Mouse (Mus musculus) liver, embryonic 12.5 days (tissue): ENCODE measurements at regions not wholly inside any gene's neighbourhood (a gene's known extent, or its start where the extent isn't known, plus 50 kb on each side); places are given as distances from the start of the nearest gene placed in this dataset.

Source experiments
- ATAC-seq: fragments of 200-750 bp; cut with Nextera tagmentation; 2 replicates; pipeline ENCODE4 v1.8.0; 2017; ENCODE audit warnings: moderate number of reproducible peaks, mild to moderate bottlenecking, moderate library complexity
- H3K27ac ChIP-seq: fragments of 300-500 bp; sonication (generic); 2 replicates; pipeline ENCODE4 v1.5.1; 2016; ENCODE audit warnings: mild to moderate bottlenecking
- H3K27me3 ChIP-seq: fragments of 300-500 bp; sonication (generic); replicated peaks from 2 replicates; pipeline ENCODE4 v1.6.1; 2016; ENCODE audit warnings: mild to moderate bottlenecking, moderate library complexity
- H3K36me3 ChIP-seq: fragments of 300-500 bp; sonication (generic); 2 replicates; pipeline ENCODE4 v1.6.1; 2016; ENCODE audit warnings: mild to moderate bottlenecking, moderate library complexity
- H3K4me1 ChIP-seq: fragments of 300-500 bp; sonication (generic); 2 replicates; pipeline ENCODE4 v1.6.1; 2016
- H3K4me2 ChIP-seq: fragments of 300-500 bp; sonication (generic); 2 replicates; pipeline ENCODE4 v1.6.1; 2016; ENCODE audit warnings: mild to moderate bottlenecking, moderate library complexity
- H3K4me3 ChIP-seq: fragments of 300-500 bp; sonication (generic); 2 replicates; pipeline ENCODE4 v1.5.1; 2016; ENCODE audit warnings: mild to moderate bottlenecking, moderate library complexity
- H3K9ac ChIP-seq: fragments of 300-500 bp; sonication (generic); 2 replicates; pipeline ENCODE4 v1.6.1; 2016; ENCODE audit warnings: mild to moderate bottlenecking, moderate library complexity
- H3K9me3 ChIP-seq: fragments of 300-500 bp; sonication (generic); replicated peaks from 2 replicates; pipeline ENCODE4 v1.6.1; 2016; ENCODE audit warnings: mild to moderate bottlenecking, moderate library complexity
- WGBS: fragments of 180-500 bp; shearing (Covaris S2); methylation state at CpG from one replicate; pipeline ENCODE4 v1.1.7; 2016; ENCODE audit not compliant: insufficient replicate concordance; 5-methylcytosine and 5-hydroxymethylcytosine counted together

DNA sequence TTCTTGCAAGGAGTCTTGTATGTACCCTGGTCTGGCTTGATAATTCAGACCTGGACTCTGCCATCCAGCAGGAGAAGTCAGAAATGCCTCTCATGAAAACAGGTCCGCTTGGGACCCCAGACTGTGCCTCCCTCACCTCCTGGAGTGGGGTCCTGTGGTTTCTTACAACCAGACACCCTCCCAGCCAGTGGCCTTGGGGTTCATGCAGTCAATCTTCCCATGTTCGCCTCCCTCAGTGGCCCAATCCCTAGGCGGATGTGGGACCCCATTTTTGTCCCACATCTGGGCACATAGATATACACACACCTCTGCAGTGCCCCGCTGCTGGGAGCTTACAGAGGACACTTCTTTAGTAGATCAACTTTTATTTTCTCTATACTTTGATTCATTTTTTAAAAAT is 217.7 kb downstream of the Lrfn2 start:
- Histone ChIP-seq H3K9ac (no peak overlapping the region), H3K27ac (no peak overlapping the region), H3K4me2 (no peak overlapping the region), H3K36me3 (no peaks in the 10 kb centered on the region), H3K27me3 (no peaks in the 10 kb centered on the region), H3K4me3 (no peak overlapping the region), H3K4me1 (no peaks in the 10 kb centered on the region), H3K9me3 (no peaks in the 10 kb centered on the region)
- no peak for ATAC-seq
- WGBS, result 52% methylated on average over 4 of the region's 4 CpGs

DNA sequence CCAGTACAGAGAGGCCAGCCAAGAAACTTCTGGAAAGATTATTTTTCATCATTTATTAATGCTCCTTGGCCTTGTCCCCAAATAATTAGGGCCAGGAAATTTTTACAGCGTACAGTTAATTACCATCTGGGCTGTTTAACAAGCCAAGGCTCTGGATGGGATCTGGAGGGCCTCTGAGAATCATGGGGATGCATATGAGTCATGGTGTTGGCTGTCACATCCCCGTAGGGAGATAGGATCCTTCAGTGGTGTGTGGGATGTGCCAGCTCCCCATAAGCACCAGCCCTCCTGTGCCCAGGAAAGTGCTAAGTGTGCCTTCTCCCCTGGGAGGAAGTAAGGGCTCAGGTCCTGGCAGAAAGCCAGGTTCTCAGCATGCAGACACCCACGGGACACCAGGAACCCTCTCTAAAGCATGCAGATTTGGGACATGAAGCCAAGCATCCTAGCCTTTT is 218.8 kb downstream of the Lrfn2 start:
- Histone ChIP-seq H3K4me2 (no peak overlapping the region), H3K9ac (no peak overlapping the region), H3K4me3 (no peak overlapping the region), H3K9me3 (no peaks in the 10 kb centered on the region), H3K27me3 (no peaks in the 10 kb centered on the region), H3K27ac (no peak overlapping the region), H3K4me1 (no peaks in the 10 kb centered on the region), H3K36me3 (no peaks in the 10 kb centered on the region)
- no peak for ATAC-seq
- WGBS, result 35% methylated on average over 3 of the region's 3 CpGs

DNA sequence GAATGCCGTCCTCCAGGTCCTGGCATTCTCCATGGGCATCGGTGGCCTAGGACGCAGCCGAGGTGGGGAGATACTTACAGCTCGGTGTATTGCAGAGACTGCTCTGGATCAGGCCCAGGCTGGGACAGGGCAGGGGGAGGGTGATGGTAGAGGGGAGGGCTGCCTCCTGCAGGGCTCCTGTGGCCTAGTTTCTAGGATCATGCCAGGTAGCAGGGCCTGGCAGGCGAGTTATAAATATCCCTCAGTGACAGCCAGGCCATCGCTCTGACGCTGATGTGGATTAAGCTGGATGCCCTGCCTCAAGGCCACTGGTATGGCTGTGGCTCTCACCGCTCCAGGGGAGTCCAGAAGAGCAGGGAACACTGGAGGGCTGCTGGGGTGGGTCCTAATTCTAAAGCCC is 221.8 kb downstream of the Lrfn2 start:
- H3K4me3 ChIP-seq, result no peak overlapping the region
- no peak overlapping the region for H3K9ac ChIP-seq
- H3K27me3 ChIP-seq, result no peaks in the 10 kb centered on the region
- WGBS, result 75% methylated on average over 9 of the region's 9 CpGs
- H3K4me2 ChIP-seq, result no peak overlapping the region
- H3K36me3 ChIP-seq, result no peaks in the 10 kb centered on the region
- ATAC-seq, result no peak
- no peak overlapping the region for H3K27ac ChIP-seq
- H3K9me3 ChIP-seq, result no peaks in the 10 kb centered on the region
- no peaks in the 10 kb centered on the region for H3K4me1 ChIP-seq

DNA sequence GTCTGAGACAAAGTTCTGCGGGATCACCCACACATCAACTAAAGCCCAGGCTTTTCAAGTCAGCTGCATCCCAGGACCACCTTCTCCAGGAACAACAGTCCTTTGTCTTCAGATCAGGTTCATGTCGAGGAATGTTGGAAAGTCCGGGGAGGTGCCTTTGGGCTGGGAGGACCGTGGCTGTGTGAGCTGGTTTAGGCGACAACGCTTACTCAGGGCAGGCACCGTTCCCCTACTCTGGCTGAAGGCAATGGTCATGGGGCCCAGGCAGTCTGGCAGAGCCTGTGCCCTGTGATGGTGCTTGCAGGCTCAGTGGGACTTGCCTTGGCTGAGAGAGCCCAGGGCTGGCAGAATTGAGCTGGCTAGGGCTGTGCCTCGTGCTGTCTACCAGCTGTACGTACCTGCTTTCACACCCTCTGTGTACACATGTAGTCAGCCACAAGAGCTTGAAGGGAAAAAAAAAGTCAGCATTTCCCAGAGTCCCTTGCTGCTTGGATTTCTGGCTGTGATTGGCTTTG is 222.9 kb downstream of the Lrfn2 start:
- 67% methylated on average over 9 of the region's 9 CpGs for WGBS

DNA sequence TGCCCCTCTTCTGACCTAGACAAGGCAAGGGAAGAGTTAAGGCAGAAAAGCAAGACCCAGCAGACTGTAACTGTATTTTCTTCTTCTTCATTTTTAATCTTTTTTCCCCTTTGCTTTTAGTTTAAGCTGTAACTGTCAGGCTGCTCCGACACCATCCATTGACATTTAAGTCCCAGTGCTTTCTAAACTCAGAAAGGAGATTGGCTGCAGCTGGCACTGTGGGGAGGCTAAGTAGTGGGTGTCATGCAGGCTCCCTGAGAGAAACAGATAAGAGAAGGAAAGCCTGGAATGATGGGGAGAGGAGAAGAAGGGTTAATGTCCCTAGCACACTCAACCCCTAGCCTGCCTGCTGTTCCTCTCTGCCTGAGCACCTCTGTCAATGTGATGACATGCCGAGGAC is 225.4 kb downstream of the Lrfn2 start:
- H3K9me3 ChIP-seq, result no peaks in the 10 kb centered on the region
- no peak for ATAC-seq
- H3K4me1 ChIP-seq, result no peaks in the 10 kb centered on the region
- WGBS, result 69% methylated on average over 2 of the region's 2 CpGs
- H3K4me2 ChIP-seq, result no peak overlapping the region
- no peak overlapping the region for H3K4me3 ChIP-seq
- no peaks in the 10 kb centered on the region for H3K36me3 ChIP-seq
- no peak overlapping the region for H3K27ac ChIP-seq
- H3K27me3 ChIP-seq, result no peaks in the 10 kb centered on the region
- H3K9ac ChIP-seq, result no peak overlapping the region

More for the DNA sequence above, 222.9 kb downstream of the Lrfn2 start:
- no peak overlapping the region for H3K9ac ChIP-seq
- H3K4me2 ChIP-seq, result no peak overlapping the region
- H3K27me3 ChIP-seq, result no peaks in the 10 kb centered on the region
- no peaks in the 10 kb centered on the region for H3K36me3 ChIP-seq
- no peak overlapping the region for H3K4me3 ChIP-seq
- H3K27ac ChIP-seq, result no peak overlapping the region
- H3K4me1 ChIP-seq, result no peaks in the 10 kb centered on the region
- no peaks in the 10 kb centered on the region for H3K9me3 ChIP-seq
- ATAC-seq, result no peak

- Histone ChIP-seq H3K4me2 (peak overlapping the region; percentile 50), H3K27me3 (peaks cover 34% of the 10 kb centered on the region), H3K9me3 (no peaks in the 10 kb centered on the region), H3K4me1 (0 out of 2 replicates have a peak, but pooled peaks cover 6% of the 10 kb centered on the region), H3K9ac (no peak overlapping the region), H3K27ac (no peak overlapping the region), H3K4me3 (peak overlapping the region; percentile 13; the same call in 1 of the 2 replicates), H3K36me3 (no peaks in the 10 kb centered on the region)
- 7% methylated on average over 20 of the region's 20 CpGs for WGBS
- no peak for ATAC-seq
Measured at GRCm38 (mm10) chr17:49171252-49172047, 239.3 kb downstream of the Lrfn2 start.

DNA sequence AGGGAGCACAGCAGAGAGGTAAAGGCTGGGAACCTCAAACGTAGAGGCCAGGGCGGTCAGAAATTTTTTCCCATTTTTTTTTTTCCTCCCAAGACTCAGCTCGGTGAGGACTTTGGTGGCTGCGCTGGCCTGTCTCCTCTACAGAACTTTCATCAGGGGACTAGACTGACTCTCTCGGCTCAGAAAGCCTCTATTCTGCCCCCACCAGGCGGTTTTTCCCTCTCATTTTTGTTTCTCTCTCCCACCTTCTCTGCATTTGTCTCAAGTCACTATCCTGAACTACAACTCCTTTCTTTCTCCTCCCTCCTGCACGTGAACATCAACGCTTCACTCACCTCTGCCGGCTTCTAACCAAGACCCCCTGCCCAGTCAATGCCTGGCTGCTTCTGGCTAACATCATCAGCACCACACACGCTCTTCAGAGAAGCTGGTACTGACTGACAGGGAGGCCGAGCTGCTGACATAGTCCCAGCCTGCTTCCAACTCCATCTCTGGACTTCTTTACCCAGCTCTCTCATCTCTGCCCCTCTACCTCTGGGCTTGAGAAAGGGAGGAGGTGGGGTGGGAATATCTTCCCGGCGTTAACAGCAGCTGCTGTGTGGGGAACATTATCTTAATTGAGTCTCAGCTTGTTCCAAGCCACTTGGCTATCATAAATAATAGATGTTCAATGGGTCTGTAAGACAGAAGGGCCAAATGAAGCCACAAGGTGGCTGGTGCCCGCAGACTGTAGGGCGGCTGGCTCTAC is 240.0 kb downstream of the Lrfn2 start:
- 14% methylated on average over 15 of the region's 15 CpGs for WGBS
- no peak overlapping the region for H3K27ac ChIP-seq
- H3K4me2 ChIP-seq, result peak overlapping the region; percentile 50
- H3K9ac ChIP-seq, result no peak overlapping the region
- peaks cover 34% of the 10 kb centered on the region for H3K27me3 ChIP-seq
- H3K9me3 ChIP-seq, result no peaks in the 10 kb centered on the region
- H3K4me3 ChIP-seq, result no peak overlapping the region
- 0 out of 2 replicates have a peak, but pooled peaks cover 6% of the 10 kb centered on the region for H3K4me1 ChIP-seq
- H3K36me3 ChIP-seq, result no peaks in the 10 kb centered on the region
- no peak for ATAC-seq

- Histone ChIP-seq H3K27ac (no peak overlapping the region), H3K9me3 (no peaks in the 10 kb centered on the region), H3K27me3 (peaks cover 34% of the 10 kb centered on the region), H3K4me1 (0 out of 2 replicates have a peak, but pooled peaks cover 6% of the 10 kb centered on the region), H3K36me3 (no peaks in the 10 kb centered on the region), H3K4me3 (no peak overlapping the region), H3K9ac (no peak overlapping the region), H3K4me2 (no peak overlapping the region)
- WGBS, result 51% methylated on average over 8 of the region's 8 CpGs
- ATAC-seq, result no peak
Measured at GRCm38 (mm10) chr17:49172800-49173150, 240.6 kb downstream of the Lrfn2 start.

- no peak overlapping the region for H3K4me3 ChIP-seq
- no peaks in the 10 kb centered on the region for H3K4me1 ChIP-seq
- H3K36me3 ChIP-seq, result no peaks in the 10 kb centered on the region
- ATAC-seq, result no peak
- WGBS, result 63% methylated on average over 6 of the region's 6 CpGs
- peaks cover 14% of the 10 kb centered on the region for H3K27me3 ChIP-seq
- no peak overlapping the region for H3K4me2 ChIP-seq
- no peak overlapping the region for H3K27ac ChIP-seq
- H3K9ac ChIP-seq, result no peak overlapping the region
- H3K9me3 ChIP-seq, result no peaks in the 10 kb centered on the region
Measured at GRCm38 (mm10) chr17:49177966-49178731, 246.0 kb downstream of the Lrfn2 start.

GRCm38 (mm10) chr17:49182485-49182884 is 245.7 kb upstream of the Mocs1 start:
- H3K4me1 ChIP-seq, result no peaks in the 10 kb centered on the region
- no peak overlapping the region for H3K27ac ChIP-seq
- H3K4me3 ChIP-seq, result no peak overlapping the region
- no peaks in the 10 kb centered on the region for H3K9me3 ChIP-seq
- no peak overlapping the region for H3K4me2 ChIP-seq
- no peaks in the 10 kb centered on the region for H3K36me3 ChIP-seq
- peaks cover 5% of the 10 kb centered on the region; the same call in 1 of the 2 replicates for H3K27me3 ChIP-seq
- ATAC-seq, result no peak
- 9% methylated on average over 4 of the region's 4 CpGs for WGBS
- H3K9ac ChIP-seq, result no peak overlapping the region

- 52% methylated on average over 3 of the region's 3 CpGs for WGBS
- ATAC-seq, result no peak
- no peaks in the 10 kb centered on the region for H3K36me3 ChIP-seq
- peaks cover 5% of the 10 kb centered on the region; the same call in 1 of the 2 replicates for H3K27me3 ChIP-seq
- no peaks in the 10 kb centered on the region for H3K9me3 ChIP-seq
- H3K27ac ChIP-seq, result no peak overlapping the region
- no peak overlapping the region for H3K4me2 ChIP-seq
- no peak overlapping the region for H3K9ac ChIP-seq
- no peak overlapping the region for H3K4me3 ChIP-seq
- H3K4me1 ChIP-seq, result no peaks in the 10 kb centered on the region
Measured at GRCm38 (mm10) chr17:49183917-49184316, 244.2 kb upstream of the Mocs1 start.
